8 mouse cellular contexts compared by ENCODE assay signal in the genomic region with DNA sequence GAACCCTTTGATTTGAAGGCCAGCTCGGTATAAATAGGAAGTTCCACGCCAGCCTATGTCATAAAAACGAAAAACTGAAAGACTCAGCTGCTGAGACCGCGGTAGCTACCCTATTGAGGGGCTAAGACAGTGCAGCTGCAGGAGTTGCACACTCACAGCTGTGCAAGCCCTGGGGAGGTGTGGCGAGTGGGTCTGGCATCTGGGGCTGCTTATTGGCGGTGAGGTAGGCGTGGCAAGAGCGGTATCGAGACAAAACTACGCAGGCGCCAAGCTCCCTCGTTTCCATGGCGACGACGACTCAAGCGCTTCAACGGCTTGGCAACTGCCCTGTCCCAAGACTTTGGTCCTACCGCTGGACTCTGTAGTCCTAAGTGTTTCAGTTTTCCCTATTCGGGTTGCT. TPM values are rescaled to one million over a fixed set of nuclear protein-coding genes. Genes with fewer than 3 reads are reported as not detected.
A peak's percentile ranks its signal among the peaks of the same experiment; 100 is the strongest.
DNase-seq lines count a peak whose midpoint lies in the region; ATAC-seq and TF ChIP-seq lines count a peak whose summit lies in the region.

A gene (plus strand): TSS at position 273 of the 400 bp plus-strand sequence.

- peak within 1 kb of the TSS; percentile 41 for H3K4me2 ChIP-seq in embryonic facial prominence, embryonic 15.5 days (replicated peaks)
- H3K4me2 ChIP-seq in limb, embryonic 12.5 days = peak within 1 kb of the TSS; percentile 55
- peak within 1 kb of the TSS; percentile 53 for H3K4me2 ChIP-seq in midbrain, embryonic 13.5 days (replicated peaks)

- peaks cover 54% of the 10 kb centered on the region for H3K4me1 ChIP-seq in embryonic facial prominence, embryonic 15.5 days
- peaks cover 25% of the 10 kb centered on the region; the same call in 1 of the 2 replicates for H3K4me1 ChIP-seq in kidney, adult 2 months (ENCODE audit: control insufficient read depth, insufficient read depth, low read length)
- peaks cover 50% of the 10 kb centered on the region for H3K4me1 ChIP-seq in limb, embryonic 12.5 days (replicated peaks)
- peaks cover 46% of the 10 kb centered on the region for H3K4me1 ChIP-seq in midbrain, embryonic 13.5 days (replicated peaks)

- no peak within 1 kb of the TSS for H3K9ac ChIP-seq in embryonic facial prominence, embryonic 15.5 days
- H3K9ac ChIP-seq in limb, embryonic 12.5 days (replicated peaks) = peak within 1 kb of the TSS; percentile 9; the same call in 1 of the 2 replicates
- H3K9ac ChIP-seq in midbrain, embryonic 13.5 days (replicated peaks) = peak within 1 kb of the TSS; percentile 54

- no peak for TF ChIP-seq CTCF in kidney, adult 2 months (conservative IDR thresholded peaks at IDR 0.05; ENCODE audit: insufficient read depth, insufficient read length, low read depth, low read length)

- ATAC-seq in embryonic facial prominence, embryonic 15.5 days (ENCODE audit: insufficient number of reproducible peaks, low FRiP score, low TSS enrichment, low read depth) = peak; percentile 52; the same call in 1 of the 2 replicates
- peak; percentile 70; the same call in 1 of the 2 replicates for ATAC-seq in limb, embryonic 12.5 days (ENCODE audit: insufficient number of reproducible peaks, insufficient read depth, low FRiP score, low TSS enrichment, low read depth)
- ATAC-seq in midbrain, embryonic 13.5 days = peak; percentile 59

- peak; percentile 56 to 76 for DNase-seq in cerebellum, postnatal 14 days
- no peak for DNase-seq in cerebellum, adult 11-12 months
- DNase-seq in heart, adult 8-10 months (ENCODE audit: low spot score) = peak; percentile 86
- DNase-seq in kidney, adult 2 months = peak; percentile 98
- peak; percentile 69 for DNase-seq in spleen, adult 12 weeks (ENCODE audit: low spot score)

- no peaks in the 10 kb centered on the region for H3K9me3 ChIP-seq in embryonic facial prominence, embryonic 15.5 days (replicated peaks)
- H3K9me3 ChIP-seq in limb, embryonic 12.5 days = no peaks in the 10 kb centered on the region
- no peaks in the 10 kb centered on the region for H3K9me3 ChIP-seq in midbrain, embryonic 13.5 days

- WGBS in embryonic facial prominence, embryonic 15.5 days = 2% methylated on average over 20 of the region's 20 CpGs
- 2% methylated on average over 20 of the region's 20 CpGs for WGBS in kidney, adult 2 months
- whole genome bisulfite sequencing in limb, embryonic 12.5 days = 2% methylated on average over 20 of the region's 20 CpGs
- WGBS in midbrain, embryonic 13.5 days = 3% methylated on average over 20 of the region's 20 CpGs

- 0 out of 2 replicates have a peak within 1 kb of the TSS, but pooled peaks have one; percentile 23 for H3K27ac ChIP-seq in embryonic facial prominence, embryonic 15.5 days (replicated peaks)
- H3K27ac ChIP-seq in kidney, adult 2 months (ENCODE audit: insufficient read depth, low read depth, low read length) = peak within 1 kb of the TSS; percentile 68
- H3K27ac ChIP-seq in limb, embryonic 12.5 days = peak within 1 kb of the TSS; percentile 79
- peak within 1 kb of the TSS; percentile 67 for H3K27ac ChIP-seq in midbrain, embryonic 13.5 days

- H3K27me3 ChIP-seq in embryonic facial prominence, embryonic 15.5 days = no peaks in the 10 kb centered on the region
- H3K27me3 ChIP-seq in kidney, adult 2 months (replicated peaks; ENCODE audit: control insufficient read depth, insufficient read depth, low read length) = no peaks in the 10 kb centered on the region
- H3K27me3 ChIP-seq in limb, embryonic 12.5 days = peaks cover 13% of the 10 kb centered on the region; the same call in 1 of the 2 replicates
- peaks cover 47% of the 10 kb centered on the region for H3K27me3 ChIP-seq in midbrain, embryonic 13.5 days

- H3K4me3 ChIP-seq in embryonic facial prominence, embryonic 15.5 days (replicated peaks) = peak within 1 kb of the TSS; percentile 18
- H3K4me3 ChIP-seq in kidney, adult 2 months (ENCODE audit: insufficient read depth, low read depth, low read length) = peak within 1 kb of the TSS; percentile 29; the same call in 1 of the 2 replicates
- H3K4me3 ChIP-seq in limb, embryonic 12.5 days (replicated peaks) = peak within 1 kb of the TSS; percentile 22
- peak within 1 kb of the TSS; percentile 26 for H3K4me3 ChIP-seq in midbrain, embryonic 13.5 days (replicated peaks)

- H3K36me3 ChIP-seq in embryonic facial prominence, embryonic 15.5 days = peaks cover 22% of the 10 kb centered on the region
- no peaks in the 10 kb centered on the region for H3K36me3 ChIP-seq in kidney, adult 2 months (ENCODE audit: control insufficient read depth, insufficient read depth, low read length)
- H3K36me3 ChIP-seq in limb, embryonic 12.5 days = peaks cover 24% of the 10 kb centered on the region
- H3K36me3 ChIP-seq in midbrain, embryonic 13.5 days = peaks cover 21% of the 10 kb centered on the region

- TF ChIP-seq POLR2A in kidney, adult 2 months (IDR thresholded peaks at IDR 0.05; ENCODE audit: low read depth, low read length) = peak; percentile 32

RNA-seq across cellular contexts. Expression of the gene that starts here (rescaled TPM):
- 10.7 and 25.9 TPM in 2 replicates for polyA plus RNA-seq in embryonic facial prominence, embryonic 15.5 days (2015; fragmentation: Nextera tagmentation; extraction: Ambion mirVana)
- under 1 TPM in 2 of 4 experiments, not detected in 2; 0.35 to 0.40 TPM for total RNA-seq in heart, adult 8-10 months (2022)
- 52.6 and 52.9 TPM in 2 replicates for polyA plus RNA-seq in kidney, adult 2 months (2012; rRNA removed)
- 1.2 and 1.7 TPM in 2 replicates for polyA plus RNA-seq in limb, embryonic 12.5 days (2016; fragmentation: Nextera tagmentation; extraction: Ambion mirVana)
- 1.1 and 1.5 TPM in 2 replicates for polyA plus RNA-seq in midbrain, embryonic 13.5 days (2015; fragmentation: Nextera tagmentation; extraction: Ambion mirVana)

Comparison
In these comparisons a context has a peak if more than half of its experiments do, and no peak if none do; other contexts are left out.
1. Peak in DNase-seq in heart, adult 8-10 months; RNA of the gene not detected or under 1 TPM.
2. H3K27ac ChIP-seq: peak in every context shown above with its lines; median percentile 79 in limb, embryonic 12.5 days; 68 in kidney, adult 2 months; 67 in midbrain, embryonic 13.5 days; 23 in embryonic facial prominence, embryonic 15.5 days.